Mouse (Mus musculus) CH12.LX (cell line): ENCODE measurements at regions not wholly inside any gene's neighbourhood (a gene's known extent, or its start where the extent isn't known, plus 50 kb on each side); places are given as distances from the start of the nearest gene placed in this dataset.

Experiments used
- DNase-seq: peaks from one replicate; pipeline ENCODE4 v3.0.0-alpha.2; 2013; ENCODE audit errors: extremely low read depth
- H3K27ac ChIP-seq: 2 replicates; pipeline ENCODE4 v1.5.1; 2012; ENCODE audit warnings: low read depth, mild to moderate bottlenecking, control low read depth, moderate library complexity; ENCODE audit not compliant: insufficient read depth
- H3K27me3 ChIP-seq: replicated peaks from 2 replicates; pipeline ENCODE3; 2012; ENCODE audit warnings: inconsistent platforms
- H3K36me3 ChIP-seq, 2 experiments: replicated peaks in 1 of 2; 2 replicates each; pipeline versions ENCODE3 to v1.6.1; 2012; ENCODE audit warnings: inconsistent platforms in 1 of 2, low read length in 1 of 2, mild to moderate bottlenecking in 1 of 2, mixed read lengths in 1 of 2, moderate library complexity in 1 of 2; ENCODE audit not compliant: control insufficient read depth in 1 of 2, insufficient read depth in 1 of 2
- H3K4me1 ChIP-seq, 2 experiments: 2 replicates each; pipeline ENCODE4 v1.6.1; 2012; ENCODE audit warnings: inconsistent platforms in 1 of 2, moderate library complexity in 1 of 2; ENCODE audit not compliant: insufficient read depth in 2 of 2, control insufficient read depth in 1 of 2
- H3K4me2 ChIP-seq: 2 replicates; pipeline ENCODE4 v1.6.1; 2012; ENCODE audit warnings: low read depth, mild to moderate bottlenecking, control low read depth; ENCODE audit not compliant: poor library complexity, insufficient read depth, severe bottlenecking
- H3K4me3 ChIP-seq, 3 experiments: fragments of 150-350 bp in 1 of 3; sonication (generic) in 1 of 3; replicated peaks in 1 of 3; 2 replicates each; pipeline versions ENCODE3 to v1.5.1; 2011 to 2012; ENCODE audit warnings: low read depth in 2 of 3, low read length in 2 of 3, mild to moderate bottlenecking in 2 of 3, moderate library complexity in 2 of 3, control low read depth in 1 of 3, improper control_type of control experiment in 1 of 3, inconsistent platforms in 1 of 3, mixed read lengths in 1 of 3; ENCODE audit not compliant: poor library complexity in 1 of 3
- H3K79me2 ChIP-seq: replicated peaks from 2 replicates; pipeline ENCODE4 v1.6.1; 2012; ENCODE audit warnings: mild to moderate bottlenecking, moderate library complexity; ENCODE audit not compliant: control insufficient read depth, poor library complexity, insufficient read depth, severe bottlenecking; ENCODE audit errors: extremely low read depth
- H3K9ac ChIP-seq: 2 replicates; pipeline ENCODE4 v1.6.1; 2012; ENCODE audit warnings: low read depth, mild to moderate bottlenecking, control low read depth, moderate library complexity; ENCODE audit not compliant: insufficient read depth
- H3K9me3 ChIP-seq: replicated peaks from 2 replicates; pipeline ENCODE3; 2012; ENCODE audit warnings: low read length, inconsistent platforms, mixed read lengths
- BHLHE40 ChIP-seq: IDR thresholded peaks from 2 replicates; pipeline ENCODE4 v1.6.1; 2011; ENCODE audit warnings: mild to moderate bottlenecking, low read depth, low read length, improper control_type of control experiment
- CHD1 ChIP-seq: IDR thresholded peaks from 2 replicates; pipeline ENCODE4 v1.6.1; 2012; ENCODE audit warnings: low read depth, low read length, improper control_type of control experiment, inconsistent platforms
- CHD2 ChIP-seq: IDR thresholded peaks from 2 replicates; pipeline ENCODE4 v1.6.1; 2011; ENCODE audit warnings: low read length, improper control_type of control experiment
- EP300 ChIP-seq: IDR thresholded peaks from 2 replicates; pipeline ENCODE4 v1.6.1; 2011; ENCODE audit warnings: low read length, improper control_type of control experiment
- ETS1 ChIP-seq: conservative IDR thresholded peaks from 2 replicates; pipeline ENCODE4 v1.6.1; 2012; ENCODE audit warnings: low read depth, mild to moderate bottlenecking, inconsistent platforms, low read length, improper control_type of control experiment, moderate library complexity
- GABPA ChIP-seq: IDR thresholded peaks from 2 replicates; pipeline ENCODE4 v1.6.1; 2012; ENCODE audit warnings: low read depth, low read length, improper control_type of control experiment, inconsistent platforms; ENCODE audit not compliant: insufficient replicate concordance
- HCFC1 ChIP-seq: IDR thresholded peaks from 2 replicates; pipeline ENCODE4 v1.6.1; 2012; ENCODE audit warnings: low read depth, mild to moderate bottlenecking, inconsistent platforms, low read length, improper control_type of control experiment
- IRF4 ChIP-seq: IDR thresholded peaks from 2 replicates; pipeline ENCODE4 v1.6.1; 2014; ENCODE audit warnings: low read depth, mild to moderate bottlenecking, inconsistent platforms, low read length, improper control_type of control experiment
- JUND ChIP-seq: conservative IDR thresholded peaks from 2 replicates; pipeline ENCODE4 v1.6.1; 2011; ENCODE audit warnings: low read depth, low read length, improper control_type of control experiment
- KAT2A ChIP-seq: IDR thresholded peaks from 2 replicates; pipeline ENCODE4 v1.6.1; 2012; ENCODE audit warnings: low read length, improper control_type of control experiment, inconsistent platforms; ENCODE audit not compliant: insufficient replicate concordance
- MAFK ChIP-seq: IDR thresholded peaks from 2 replicates; pipeline ENCODE4 v1.6.1; 2011; ENCODE audit warnings: low read length, improper control_type of control experiment; ENCODE audit not compliant: insufficient replicate concordance
- MAZ ChIP-seq: IDR thresholded peaks from 2 replicates; pipeline ENCODE4 v1.6.1; 2012; ENCODE audit warnings: low read depth, mild to moderate bottlenecking, inconsistent platforms, low read length, improper control_type of control experiment, moderate library complexity
- MEF2A ChIP-seq: IDR thresholded peaks from 2 replicates; pipeline ENCODE4 v1.6.1; 2014; ENCODE audit warnings: low read depth, mild to moderate bottlenecking, inconsistent platforms, low read length, improper control_type of control experiment, borderline replicate concordance
- MXI1 ChIP-seq: IDR thresholded peaks from 2 replicates; pipeline ENCODE4 v1.6.1; 2011; ENCODE audit warnings: mild to moderate bottlenecking, low read depth, low read length, improper control_type of control experiment
- MYC ChIP-seq: IDR thresholded peaks from 2 replicates; pipeline ENCODE4 v1.6.1; 2011; ENCODE audit warnings: low read depth, mild to moderate bottlenecking, improper control_type of control experiment, low read length
- PAX5 ChIP-seq: IDR thresholded peaks from 2 replicates; pipeline ENCODE4 v1.6.1; 2012; ENCODE audit warnings: low read length, inconsistent platforms, mixed read lengths
- POLR2AphosphoS2 ChIP-seq: IDR thresholded peaks from 2 replicates; pipeline ENCODE4 v1.6.1; 2011; ENCODE audit warnings: low read depth, low read length, improper control_type of control experiment
- RAD21 ChIP-seq: IDR thresholded peaks from 2 replicates; pipeline ENCODE4 v1.6.1; 2011; ENCODE audit warnings: low read depth, mild to moderate bottlenecking, low read length, improper control_type of control experiment, moderate library complexity
- SIN3A ChIP-seq: IDR thresholded peaks from 2 replicates; pipeline ENCODE4 v1.6.1; 2012; ENCODE audit warnings: low read length, improper control_type of control experiment, inconsistent platforms
- SMC3 ChIP-seq: IDR thresholded peaks from 2 replicates; pipeline ENCODE4 v1.6.1; 2011; ENCODE audit warnings: low read depth, low read length, improper control_type of control experiment
- UBTF ChIP-seq: IDR thresholded peaks from 2 replicates; pipeline ENCODE4 v1.6.1; 2012; ENCODE audit warnings: low read depth, mild to moderate bottlenecking, inconsistent platforms, low read length, improper control_type of control experiment, moderate library complexity
- USF1 ChIP-seq: IDR thresholded peaks from 2 replicates; pipeline ENCODE4 v1.6.1; 2014; ENCODE audit warnings: low read depth, mild to moderate bottlenecking, inconsistent platforms, low read length, improper control_type of control experiment
- USF2 ChIP-seq: conservative IDR thresholded peaks from 2 replicates; pipeline ENCODE4 v1.6.1; 2011; ENCODE audit warnings: low read depth, low read length, improper control_type of control experiment
- ZC3H11A ChIP-seq: IDR thresholded peaks from 2 replicates; pipeline ENCODE4 v1.6.1; 2012; ENCODE audit warnings: low read depth, mild to moderate bottlenecking, inconsistent platforms, low read length, improper control_type of control experiment
- ZKSCAN1 ChIP-seq: IDR thresholded peaks from 2 replicates; pipeline ENCODE4 v1.6.1; 2012; ENCODE audit warnings: low read depth, inconsistent platforms, low read length, improper control_type of control experiment, borderline replicate concordance
- ZMIZ1 ChIP-seq: IDR thresholded peaks from 2 replicates; pipeline ENCODE4 v1.6.1; 2012; ENCODE audit warnings: low read depth, mild to moderate bottlenecking, inconsistent platforms, low read length, improper control_type of control experiment
- ZNF384 ChIP-seq: IDR thresholded peaks from 2 replicates; pipeline ENCODE4 v1.6.1; 2012; ENCODE audit warnings: low read depth, low read length, improper control_type of control experiment, inconsistent platforms
- dilution Hi-C: fragments of 300-500 bp; cut with MboI; formaldehyde crosslinking; loops from 2 replicates; pipeline ENCODE4 v1.14.3; 2020; ENCODE audit warnings: low sequenced_read_pairs; ENCODE audit not compliant: extremely low pct_unique_long_range_greater_than_20kb, extremely low pct_ligation_motif_present
- in situ Hi-C: fragments of 300-500 bp; cut with MboI; formaldehyde crosslinking; loops from 3 replicates; pipeline ENCODE4 v1.14.3; 2019; ENCODE audit warnings: low sequenced_read_pairs, low pct_ligation_motif_present, low pct_unique_long_range_greater_than_20kb, mixed read lengths

GRCm38 (mm10) chr3:38553470-38554043 is 68.9 kb upstream of the Ankrd50 start:
- H3K4me2 ChIP-seq, result no peak overlapping the region
- no peaks in the 10 kb centered on the region for H3K36me3 ChIP-seq
- no peak for DNase-seq
- peaks cover 15 to 40% of the 10 kb centered on the region in 2 experiments for H3K4me1 ChIP-seq
- no peak overlapping the region for H3K9ac ChIP-seq
- no peak overlapping the region for H3K4me3 ChIP-seq
- dilution Hi-C loops (no loop called here), in situ Hi-C loops (no loop called here)
- no peaks in the 10 kb centered on the region for H3K9me3 ChIP-seq
- no peaks in the 10 kb centered on the region for H3K79me2 ChIP-seq
- no peak for TF ChIP-seq BHLHE40
- TF ChIP-seq HCFC1, result no peak
- no peak for TF ChIP-seq UBTF
- TF ChIP-seq POLR2AphosphoS2, result no peak
- no peak for TF ChIP-seq ZC3H11A
- TF ChIP-seq EP300, result no peak
- no peak for TF ChIP-seq SMC3
- TF ChIP-seq RAD21, result no peak
- TF ChIP-seq USF2, result no peak
- no peak for TF ChIP-seq JUND
- no peak for TF ChIP-seq MAFK
- no peak for TF ChIP-seq PAX5
- TF ChIP-seq GABPA, result no peak
- TF ChIP-seq MYC, result no peak
- no peak for TF ChIP-seq MXI1
- no peak for TF ChIP-seq USF1
- TF ChIP-seq MEF2A, result no peak
- no peak for TF ChIP-seq SIN3A
- TF ChIP-seq MAZ, result no peak
- no peak for TF ChIP-seq ZMIZ1
- H3K27me3 ChIP-seq, result no peaks in the 10 kb centered on the region
- no peak overlapping the region for H3K27ac ChIP-seq

- no peaks in the 10 kb centered on the region for H3K36me3 ChIP-seq
- H3K4me2 ChIP-seq, result no peak overlapping the region
- H3K27me3 ChIP-seq, result no peaks in the 10 kb centered on the region
- no peak overlapping the region for H3K9ac ChIP-seq
- TF ChIP-seq IRF4 (no peak), CHD1 (no peak), MXI1 (no peak), ETS1 (no peak), ZNF384 (no peak), KAT2A (no peak), MAFK (no peak), CHD2 (no peak), SIN3A (no peak), ZKSCAN1 (no peak), UBTF (no peak), GABPA (no peak), EP300 (no peak)
- TF ChIP-seq, all 38 proteins: peak for 0
- H3K79me2 ChIP-seq, result no peaks in the 10 kb centered on the region
- dilution Hi-C loops (no loop called here), in situ Hi-C loops (no loop called here)
- DNase-seq, result no peak
- no peak overlapping the region for H3K4me3 ChIP-seq
- no peaks in the 10 kb centered on the region for H3K9me3 ChIP-seq
- H3K27ac ChIP-seq, result no peak overlapping the region
- peaks cover 8 to 38% of the 10 kb centered on the region in 2 experiments for H3K4me1 ChIP-seq
Measured at GRCm38 (mm10) chr3:38547032-38547431, 62.4 kb upstream of the Ankrd50 start.
